7 mouse cellular contexts compared by ENCODE assay signal in genomic region chr7:30169583-30170282, GRCm38 (mm10). TPM values are rescaled to one million over a fixed set of nuclear protein-coding genes. Genes with fewer than 3 reads are reported as not detected.
DNase-seq lines count a peak whose midpoint lies in the region; ATAC-seq lines count a peak whose summit lies in the region.

Zfp146 (minus strand) TSS chr7:30169750.

- no peaks in the 10 kb centered on the region for H3K4me1 ChIP-seq in embryonic facial prominence, embryonic 11.5 days (ENCODE audit: control insufficient read depth, insufficient read depth, low read length)
- H3K4me1 ChIP-seq in limb, embryonic 10.5 days = peaks cover 9% of the 10 kb centered on the region
- peaks cover 18% of the 10 kb centered on the region for H3K4me1 ChIP-seq in midbrain, embryonic 13.5 days (replicated peaks)

- H3K27ac ChIP-seq in embryonic facial prominence, embryonic 11.5 days (replicated peaks; ENCODE audit: low read depth, low read length) = peak within 1 kb of the TSS; percentile 73
- H3K27ac ChIP-seq in limb, embryonic 10.5 days = peak within 1 kb of the TSS; percentile 98
- peak within 1 kb of the TSS; percentile 92 for H3K27ac ChIP-seq in midbrain, embryonic 13.5 days

- peak within 1 kb of the TSS; percentile 83 for H3K9ac ChIP-seq in embryonic facial prominence, embryonic 11.5 days (replicated peaks; ENCODE audit: low read length)
- H3K9ac ChIP-seq in midbrain, embryonic 13.5 days (replicated peaks) = peak within 1 kb of the TSS; percentile 81

- under 1% methylated on average over 36 of the region's 36 CpGs for WGBS in embryonic facial prominence, embryonic 11.5 days
- WGBS in limb, embryonic 10.5 days = under 1% methylated on average over 36 of the region's 36 CpGs
- WGBS in midbrain, embryonic 13.5 days = under 1% methylated on average over 36 of the region's 36 CpGs

- peak; percentile 93 for ATAC-seq in embryonic facial prominence, embryonic 11.5 days (replicated peaks; ENCODE audit: insufficient number of reproducible peaks, low FRiP score, low TSS enrichment, low read depth)
- ATAC-seq in granulocyte monocyte progenitor cell, adult 5-6 weeks (replicated peaks; ENCODE audit: poor library complexity, severe bottlenecking) = peak; percentile 94
- peak; percentile 96 for ATAC-seq in midbrain, embryonic 13.5 days

- H3K4me2 ChIP-seq in embryonic facial prominence, embryonic 11.5 days (ENCODE audit: low read depth, low read length) = peak within 1 kb of the TSS; percentile 44
- peak within 1 kb of the TSS; percentile 69 for H3K4me2 ChIP-seq in midbrain, embryonic 13.5 days (replicated peaks)

- H3K27me3 ChIP-seq in embryonic facial prominence, embryonic 11.5 days (ENCODE audit: control insufficient read depth, insufficient read depth, low read length) = no peaks in the 10 kb centered on the region
- no peaks in the 10 kb centered on the region for H3K27me3 ChIP-seq in limb, embryonic 10.5 days (ENCODE audit: low read depth, poor library complexity, severe bottlenecking)
- H3K27me3 ChIP-seq in midbrain, embryonic 13.5 days = no peaks in the 10 kb centered on the region

- DNase-seq in adrenal gland, postnatal 14 days = peak; percentile 94
- peak; percentile 98 for DNase-seq in embryonic facial prominence, embryonic 11.5 days (ENCODE audit: low spot score)
- peak; percentile 96 for DNase-seq in kidney, adult 11 months
- DNase-seq in limb, embryonic 10.5 days (ENCODE audit: low spot score) = peak; percentile 92
- DNase-seq in spleen, adult 12 weeks (ENCODE audit: low spot score) = peak; percentile 89

- H3K36me3 ChIP-seq in embryonic facial prominence, embryonic 11.5 days (replicated peaks; ENCODE audit: control insufficient read depth, insufficient read depth, low read depth, low read length) = peaks cover 13% of the 10 kb centered on the region
- H3K36me3 ChIP-seq in limb, embryonic 10.5 days = peaks cover 47% of the 10 kb centered on the region
- peaks cover 30% of the 10 kb centered on the region for H3K36me3 ChIP-seq in midbrain, embryonic 13.5 days

- peak within 1 kb of the TSS; percentile 68 for H3K4me3 ChIP-seq in embryonic facial prominence, embryonic 11.5 days (ENCODE audit: low read depth, low read length)
- H3K4me3 ChIP-seq in limb, embryonic 10.5 days = peak within 1 kb of the TSS; percentile 79
- peak within 1 kb of the TSS; percentile 56 for H3K4me3 ChIP-seq in midbrain, embryonic 13.5 days (replicated peaks)

- H3K9me3 ChIP-seq in embryonic facial prominence, embryonic 11.5 days (replicated peaks; ENCODE audit: control insufficient read depth, low read length) = peaks cover 10% of the 10 kb centered on the region
- peaks cover 14% of the 10 kb centered on the region; the same call in 1 of the 2 replicates for H3K9me3 ChIP-seq in limb, embryonic 10.5 days (replicated peaks)
- peaks cover 25% of the 10 kb centered on the region for H3K9me3 ChIP-seq in midbrain, embryonic 13.5 days

RNA-seq across cellular contexts. Expression of gene Zfp146, which starts in this region (rescaled TPM):
- total RNA-seq in adrenal gland, postnatal 14 days (2021) = 57.8 and 63.1 TPM in 2 replicates
- polyA plus RNA-seq in embryonic facial prominence, embryonic 11.5 days (2014; fragmentation: Nextera tagmentation; extraction: Ambion mirVana) = 19.8 and 23.0 TPM in 2 replicates
- 52.0 and 61.0 TPM in 2 replicates for total RNA-seq in granulocyte monocyte progenitor cell, adult 5-6 weeks (2014; fragmentation: Nextera tagmentation)
- 80.7 and 101 TPM in 2 replicates for total RNA-seq in granulocyte monocyte progenitor cell, adult 5-6 weeks (2017)
- polyA plus RNA-seq in limb, embryonic 10.5 days (2016; fragmentation: Nextera tagmentation; extraction: Ambion mirVana) = 14.8 and 19.6 TPM in 2 replicates
- polyA plus RNA-seq in midbrain, embryonic 13.5 days (2015; fragmentation: Nextera tagmentation; extraction: Ambion mirVana) = 18.9 and 22.8 TPM in 2 replicates

Comparison
In these comparisons a context has a peak if more than half of its experiments do, and no peak if none do; other contexts are left out.
1. Peak in every context shown above with its lines: DNase-seq, ATAC-seq, H3K4me3 ChIP-seq and H3K27ac ChIP-seq.